Mouse (Mus musculus): Measurements from ENCODE around the gene Lrch1. TPM values are rescaled to one million over a fixed set of nuclear protein-coding genes. Genes with fewer than 3 reads are reported as not detected.

The Lrch1 gene
- total RNA-seq, 2 experiments from 2014 or later, result 10.4 to 17.3 TPM

- ATAC-seq (replicated peaks; ENCODE audit: low FRiP score, low TSS enrichment, poor library complexity, severe bottlenecking), result peak; percentile 36
Measured at GRCm38 (mm10) chr14:74948426-74949240, 957 bp upstream of the Lrch1 start.

- no peak for ATAC-seq (replicated peaks; ENCODE audit: low FRiP score, low TSS enrichment, poor library complexity, severe bottlenecking)
Measured at GRCm38 (mm10) chr14:74948014-74948396, 329 bp upstream of the Lrch1 start.

GRCm38 (mm10) chr14:74946751-74947375 is 813 bp downstream of the Lrch1 start:
- ATAC-seq (replicated peaks; ENCODE audit: low FRiP score, low TSS enrichment, poor library complexity, severe bottlenecking), result peak; percentile 76

- ATAC-seq (replicated peaks; ENCODE audit: low FRiP score, low TSS enrichment, poor library complexity, severe bottlenecking), result peak; percentile 10
Measured at GRCm38 (mm10) chr14:74946321-74946750, 1.3 kb downstream of the Lrch1 start.

- ATAC-seq (replicated peaks; ENCODE audit: low FRiP score, low TSS enrichment, poor library complexity, severe bottlenecking), result no peak
Measured at GRCm38 (mm10) chr14:74945266-74946215, 2.1 kb downstream of the Lrch1 start.

- no peak for ATAC-seq (replicated peaks; ENCODE audit: low FRiP score, low TSS enrichment, poor library complexity, severe bottlenecking)
Measured at GRCm38 (mm10) chr14:74944128-74944755, 3.4 kb downstream of the Lrch1 start.

- ATAC-seq (replicated peaks; ENCODE audit: low FRiP score, low TSS enrichment, poor library complexity, severe bottlenecking), result no peak
Measured at GRCm38 (mm10) chr14:74943581-74944117, 4.0 kb downstream of the Lrch1 start.

GRCm38 (mm10) chr14:74943024-74943423 is 4.7 kb downstream of the Lrch1 start:
- no peak for ATAC-seq (replicated peaks; ENCODE audit: low FRiP score, low TSS enrichment, poor library complexity, severe bottlenecking)

GRCm38 (mm10) chr14:74941591-74941990 is 6.1 kb downstream of the Lrch1 start:
- ATAC-seq (replicated peaks; ENCODE audit: low FRiP score, low TSS enrichment, poor library complexity, severe bottlenecking), result no peak

- peak; percentile 38; the same call in 1 of the 2 replicates for ATAC-seq (replicated peaks; ENCODE audit: low FRiP score, low TSS enrichment, poor library complexity, severe bottlenecking)
Measured at GRCm38 (mm10) chr14:74940741-74941140, 6.9 kb downstream of the Lrch1 start.

GRCm38 (mm10) chr14:74939355-74939754 is 8.3 kb downstream of the Lrch1 start:
- no peak for ATAC-seq (replicated peaks; ENCODE audit: low FRiP score, low TSS enrichment, poor library complexity, severe bottlenecking)

GRCm38 (mm10) chr14:74938896-74939295 is 8.8 kb downstream of the Lrch1 start:
- ATAC-seq (replicated peaks; ENCODE audit: low FRiP score, low TSS enrichment, poor library complexity, severe bottlenecking), result no peak

GRCm38 (mm10) chr14:74936557-74937261 is 11.0 kb downstream of the Lrch1 start:
- peak; percentile 53 for ATAC-seq (replicated peaks; ENCODE audit: low FRiP score, low TSS enrichment, poor library complexity, severe bottlenecking)

GRCm38 (mm10) chr14:74935111-74935510 is 12.6 kb downstream of the Lrch1 start:
- no peak for ATAC-seq (replicated peaks; ENCODE audit: low FRiP score, low TSS enrichment, poor library complexity, severe bottlenecking)

- ATAC-seq (replicated peaks; ENCODE audit: low FRiP score, low TSS enrichment, poor library complexity, severe bottlenecking), result no peak
Measured at GRCm38 (mm10) chr14:74933960-74934710, 13.5 kb downstream of the Lrch1 start.

- ATAC-seq (replicated peaks; ENCODE audit: low FRiP score, low TSS enrichment, poor library complexity, severe bottlenecking), result peak; percentile 62
Measured at GRCm38 (mm10) chr14:74929739-74930138, 17.9 kb downstream of the Lrch1 start.

- no peak for ATAC-seq (replicated peaks; ENCODE audit: low FRiP score, low TSS enrichment, poor library complexity, severe bottlenecking)
Measured at GRCm38 (mm10) chr14:74928809-74929432, 18.8 kb downstream of the Lrch1 start.
